ENCODE assay signal across 11 mouse cellular contexts in the genomic region with DNA sequence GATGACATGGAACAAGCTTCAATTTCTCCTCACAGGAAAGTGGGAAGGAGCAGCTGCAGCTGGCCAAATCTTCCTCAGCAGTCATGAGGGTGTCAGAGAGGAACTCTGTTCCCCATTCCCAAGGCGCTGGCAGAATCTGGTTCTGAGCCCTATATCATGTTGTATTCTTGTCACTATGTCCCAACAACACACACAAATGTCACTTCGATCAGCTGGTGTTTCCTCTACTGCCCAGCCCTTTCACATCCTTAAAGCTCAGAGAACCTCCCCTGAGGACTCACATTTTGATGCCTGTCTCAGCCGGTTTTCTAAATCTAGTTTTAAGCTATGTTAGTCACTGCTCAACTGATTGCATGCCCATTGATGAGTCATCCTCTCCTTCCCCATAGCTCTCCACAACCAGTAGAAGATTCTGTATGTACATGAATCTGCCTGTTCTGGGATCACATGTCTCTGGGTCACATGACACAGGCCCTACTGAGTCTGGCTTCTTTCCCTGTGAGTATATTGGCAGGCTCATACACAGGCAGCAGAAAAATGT. TPM values are rescaled to one million over a fixed set of nuclear protein-coding genes. Genes with fewer than 3 reads are reported as not detected.
A peak's percentile ranks its signal among the peaks of the same experiment; 100 is the strongest.
DNase-seq lines count a peak whose midpoint lies in the region; ATAC-seq and TF ChIP-seq lines count a peak whose summit lies in the region.
"Had no signal": no experiment of that assay in that cellular context is flagged by ENCODE, and none has a peak within 500 bp of the region (broad histone marks: within the 10 kb centered on the region; RNA-seq: fewer than 3 reads in every experiment).

No protein-coding gene starts in this region.

- no peak overlapping the region for H3K4me2 ChIP-seq in heart, embryonic 16.5 days (ENCODE audit: low read depth, low read length)
- H3K4me2 ChIP-seq in heart, embryonic 11.5 days, result no peak overlapping the region
- H3K4me2 ChIP-seq in lung, postnatal 0 days (replicated peaks; ENCODE audit: low read depth, low read length), result no peak overlapping the region
- no peak overlapping the region for H3K4me2 ChIP-seq in hindbrain, embryonic 11.5 days (replicated peaks; ENCODE audit: low read depth, low read length)
- H3K4me2 ChIP-seq: embryonic facial prominence, embryonic 12.5 days; heart, embryonic 13.5 days had no signal

- H3K27ac ChIP-seq in heart, embryonic 16.5 days (ENCODE audit: low read length), result no peak overlapping the region
- no peak overlapping the region for H3K27ac ChIP-seq in heart, embryonic 11.5 days (ENCODE audit: low read depth, low read length)
- no peak overlapping the region for H3K27ac ChIP-seq in lung, postnatal 0 days (ENCODE audit: low read length)
- H3K27ac ChIP-seq in hindbrain, embryonic 11.5 days (ENCODE audit: low read depth, low read length), result no peak overlapping the region
- H3K27ac ChIP-seq: embryonic facial prominence, embryonic 12.5 days; heart, embryonic 13.5 days had no signal

- no peaks in the 10 kb centered on the region for H3K36me3 ChIP-seq in heart, embryonic 16.5 days (ENCODE audit: control insufficient read depth, insufficient read depth)
- H3K36me3 ChIP-seq in heart, embryonic 11.5 days (ENCODE audit: control insufficient read depth, insufficient read depth, low read length), result no peaks in the 10 kb centered on the region
- no peaks in the 10 kb centered on the region for H3K36me3 ChIP-seq in lung, postnatal 0 days (ENCODE audit: insufficient read depth, low read length)
- no peaks in the 10 kb centered on the region for H3K36me3 ChIP-seq in hindbrain, embryonic 11.5 days (ENCODE audit: control insufficient read depth, insufficient read depth, low read length)
- H3K36me3 ChIP-seq: embryonic facial prominence, embryonic 12.5 days; heart, embryonic 13.5 days had no signal

- no peaks in the 10 kb centered on the region for H3K9me3 ChIP-seq in heart, embryonic 16.5 days (replicated peaks; ENCODE audit: control insufficient read depth, low read length)
- no peaks in the 10 kb centered on the region for H3K9me3 ChIP-seq in heart, embryonic 11.5 days (replicated peaks; ENCODE audit: control insufficient read depth, low read length)
- no peaks in the 10 kb centered on the region for H3K9me3 ChIP-seq in lung, postnatal 0 days (ENCODE audit: low read length)
- H3K9me3 ChIP-seq in hindbrain, embryonic 11.5 days (ENCODE audit: control insufficient read depth, low read length), result no peaks in the 10 kb centered on the region
- H3K9me3 ChIP-seq: embryonic facial prominence, embryonic 12.5 days; heart, embryonic 13.5 days had no signal

- H3K9ac ChIP-seq in heart, embryonic 16.5 days (ENCODE audit: low read length), result no peak overlapping the region
- H3K9ac ChIP-seq in heart, embryonic 11.5 days (ENCODE audit: low read depth, low read length), result no peak overlapping the region
- no peak overlapping the region for H3K9ac ChIP-seq in lung, postnatal 0 days (replicated peaks; ENCODE audit: low read depth)
- H3K9ac ChIP-seq in hindbrain, embryonic 11.5 days (ENCODE audit: low read depth, low read length), result no peak overlapping the region
- H3K9ac ChIP-seq: embryonic facial prominence, embryonic 12.5 days; heart, embryonic 13.5 days had no signal

- H3K27me3 ChIP-seq in heart, embryonic 16.5 days (ENCODE audit: control insufficient read depth, insufficient read depth, low read length), result no peaks in the 10 kb centered on the region; the same call in 1 of the 2 replicates
- H3K27me3 ChIP-seq in heart, embryonic 11.5 days (ENCODE audit: control insufficient read depth, insufficient read depth, low read length), result peaks cover 4% of the 10 kb centered on the region
- H3K27me3 ChIP-seq in lung, postnatal 0 days (replicated peaks; ENCODE audit: insufficient read depth, low read length), result no peaks in the 10 kb centered on the region
- no peaks in the 10 kb centered on the region for H3K27me3 ChIP-seq in hindbrain, embryonic 11.5 days (ENCODE audit: control insufficient read depth, insufficient read depth, low read length)
- H3K27me3 ChIP-seq: embryonic facial prominence, embryonic 12.5 days had no signal

- no peaks in the 10 kb centered on the region for H3K4me1 ChIP-seq in heart, embryonic 16.5 days (ENCODE audit: control insufficient read depth, insufficient read depth, low read length)
- no peaks in the 10 kb centered on the region for H3K4me1 ChIP-seq in heart, embryonic 11.5 days (ENCODE audit: control insufficient read depth, insufficient read depth, low read length)
- H3K4me1 ChIP-seq in lung, postnatal 0 days (ENCODE audit: insufficient read depth, low read depth, low read length), result no peaks in the 10 kb centered on the region
- H3K4me1 ChIP-seq in hindbrain, embryonic 11.5 days (replicated peaks; ENCODE audit: control insufficient read depth, insufficient read depth, low read length), result no peaks in the 10 kb centered on the region
- H3K4me1 ChIP-seq: embryonic facial prominence, embryonic 12.5 days; heart, embryonic 13.5 days had no signal

- DNase-seq in 3T3-L1 (ENCODE audit: low read depth, low spot score), result peak; percentile 95
- DNase-seq in brain, embryonic 14.5 days (ENCODE audit: low read depth), result peak; percentile 1
- DNase-seq in lung, postnatal 0 days (ENCODE audit: low spot score), result peak; percentile 87
- no peak for DNase-seq in gastrocnemius, adult 18-20 months (ENCODE audit: low spot score)
- DNase-seq in embryo, embryonic 10.5 days (ENCODE audit: low spot score), result no peak
- no peak for DNase-seq in hindbrain, embryonic 11.5 days (ENCODE audit: low spot score)
- DNase-seq: kidney, postnatal 36 days had no signal

- TF ChIP-seq CTCF in brain, embryonic 14.5 days (IDR thresholded peaks at IDR 0.05; ENCODE audit: borderline replicate concordance, extremely low read depth, insufficient read depth, insufficient read length), result no peak
- TF ChIP-seq CTCF in lung, postnatal 0 days (IDR thresholded peaks at IDR 0.05), result no peak

- no peak for TF ChIP-seq EP300 in lung, postnatal 0 days (IDR thresholded peaks at IDR 0.05)

- no peak overlapping the region for H3K4me3 ChIP-seq in heart, embryonic 16.5 days (ENCODE audit: low read length)
- no peak overlapping the region for H3K4me3 ChIP-seq in heart, embryonic 11.5 days (ENCODE audit: low read depth, low read length)
- no peak overlapping the region for H3K4me3 ChIP-seq in lung, postnatal 0 days (ENCODE audit: low read depth, low read length)
- H3K4me3 ChIP-seq in hindbrain, embryonic 11.5 days (ENCODE audit: low read depth, low read length), result no peak overlapping the region
- H3K4me3 ChIP-seq: embryonic facial prominence, embryonic 12.5 days; heart, embryonic 13.5 days had no signal

- TF ChIP-seq POLR2A in brain, embryonic 14.5 days (IDR thresholded peaks at IDR 0.05; ENCODE audit: borderline replicate concordance, extremely low read depth, insufficient read depth, insufficient read length, poor library complexity, severe bottlenecking), result no peak

- 0 out of 2 replicates have a peak, but pooled peaks have one; percentile 23 for ATAC-seq in heart, embryonic 16.5 days (replicated peaks; ENCODE audit: extremely low read depth, insufficient read depth, low FRiP score)
- ATAC-seq in heart, embryonic 11.5 days (replicated peaks; ENCODE audit: insufficient number of reproducible peaks, low FRiP score, low TSS enrichment), result no peak
- peak; percentile 89 for ATAC-seq in lung, postnatal 0 days
- ATAC-seq in hindbrain, embryonic 11.5 days (ENCODE audit: low FRiP score), result no peak

- WGBS in heart, embryonic 16.5 days, result 69% methylated on average over 3 of the region's 3 CpGs
- WGBS in heart, embryonic 11.5 days (ENCODE audit: insufficient replicate concordance), result 78% methylated on average over 3 of the region's 3 CpGs
- WGBS in lung, postnatal 0 days, result 52% methylated on average over 3 of the region's 3 CpGs
- 89% methylated on average over 3 of the region's 3 CpGs for WGBS in hindbrain, embryonic 11.5 days

RNA-seq across cellular contexts. Expression of gene Serpina3f, which starts 28.2 kb away (rescaled TPM):
- polyA plus RNA-seq in heart, embryonic 16.5 days (2015; fragmentation: Nextera tagmentation; extraction: Ambion mirVana), result 0.16 and 0.51 TPM in 2 replicates
- not detected in 2 replicates for polyA plus RNA-seq in heart, embryonic 11.5 days (2014; fragmentation: Nextera tagmentation; extraction: Ambion mirVana)
- polyA plus RNA-seq in brain, embryonic 14.5 days (2012; rRNA removed), result 0.10 and 0.15 TPM in 2 replicates
- 0.99 and 1.8 TPM in 2 replicates for polyA plus RNA-seq in lung, postnatal 0 days (2015; fragmentation: Nextera tagmentation; extraction: Ambion mirVana)
- not detected for total RNA-seq in gastrocnemius, adult 18-20 months (2021)
- polyA plus RNA-seq in hindbrain, embryonic 11.5 days (2014; fragmentation: Nextera tagmentation; extraction: Ambion mirVana), result 0.28 and 0.37 TPM in 2 replicates
- polyA plus RNA-seq: heart, embryonic 13.5 days had no signal

RNA-seq across cellular contexts. Expression of gene Serpina3c, which starts 32.4 kb away (rescaled TPM):
- 0.11 TPM in 1 of 2 replicates, not detected in the other for polyA plus RNA-seq in heart, embryonic 16.5 days (2015; fragmentation: Nextera tagmentation; extraction: Ambion mirVana)
- 0.25 TPM in 1 of 2 replicates, not detected in the other for polyA plus RNA-seq in heart, embryonic 11.5 days (2014; fragmentation: Nextera tagmentation; extraction: Ambion mirVana)
- not detected in 2 replicates for polyA plus RNA-seq in brain, embryonic 14.5 days (2012; rRNA removed)
- polyA plus RNA-seq in lung, postnatal 0 days (2015; fragmentation: Nextera tagmentation; extraction: Ambion mirVana), result 4.3 and 5.6 TPM in 2 replicates
- total RNA-seq in gastrocnemius, adult 18-20 months (2021), result 1 to 10 TPM; 1.5 to 1.8 TPM
- not detected in 2 replicates for polyA plus RNA-seq in hindbrain, embryonic 11.5 days (2014; fragmentation: Nextera tagmentation; extraction: Ambion mirVana)
- polyA plus RNA-seq: embryonic facial prominence, embryonic 12.5 days; heart, embryonic 13.5 days had no signal

RNA-seq across cellular contexts. Expression of gene Serpina3g, which starts 49.9 kb away (rescaled TPM):
- polyA plus RNA-seq in heart, embryonic 16.5 days (2015; fragmentation: Nextera tagmentation; extraction: Ambion mirVana), result 7.1 and 15.4 TPM in 2 replicates
- polyA plus RNA-seq in heart, embryonic 11.5 days (2014; fragmentation: Nextera tagmentation; extraction: Ambion mirVana), result 1.0 and 1.1 TPM in 2 replicates
- polyA plus RNA-seq in brain, embryonic 14.5 days (2012; rRNA removed), result 0.33 and 0.57 TPM in 2 replicates
- polyA plus RNA-seq in lung, postnatal 0 days (2015; fragmentation: Nextera tagmentation; extraction: Ambion mirVana), result 27.1 and 33.7 TPM in 2 replicates
- total RNA-seq in gastrocnemius, adult 18-20 months (2021), result under 1 TPM in 1 of 2 experiments, not detected in 1; 0.39 TPM
- polyA plus RNA-seq in hindbrain, embryonic 11.5 days (2014; fragmentation: Nextera tagmentation; extraction: Ambion mirVana), result 0.14 and 0.47 TPM in 2 replicates

RNA-seq across cellular contexts. Expression of gene Serpina3b, which starts 58.3 kb away (rescaled TPM):
- polyA plus RNA-seq in heart, embryonic 16.5 days (2015; fragmentation: Nextera tagmentation; extraction: Ambion mirVana), result not detected in 2 replicates
- polyA plus RNA-seq in heart, embryonic 11.5 days (2014; fragmentation: Nextera tagmentation; extraction: Ambion mirVana), result 0.17 and 0.55 TPM in 2 replicates
- polyA plus RNA-seq in brain, embryonic 14.5 days (2012; rRNA removed), result not detected in 2 replicates
- not detected in 2 replicates for polyA plus RNA-seq in lung, postnatal 0 days (2015; fragmentation: Nextera tagmentation; extraction: Ambion mirVana)
- not detected for total RNA-seq in gastrocnemius, adult 18-20 months (2021)
- not detected in 2 replicates for polyA plus RNA-seq in hindbrain, embryonic 11.5 days (2014; fragmentation: Nextera tagmentation; extraction: Ambion mirVana)
- polyA plus RNA-seq: embryonic facial prominence, embryonic 12.5 days had no signal

Comparison
In these comparisons a context has a peak if more than half of its experiments do, and no peak if none do; other contexts are left out.
1. ATAC-seq: peak in heart, embryonic 16.5 days (single experiment) and lung, postnatal 0 days (single experiment); none in heart, embryonic 11.5 days (single experiment) and hindbrain, embryonic 11.5 days (single experiment).
2. DNase-seq: peak in 3T3-L1 (single experiment), brain, embryonic 14.5 days (single experiment) and lung, postnatal 0 days (single experiment); none in gastrocnemius, adult 18-20 months (single experiment), embryo, embryonic 10.5 days (single experiment) and hindbrain, embryonic 11.5 days (single experiment).